Mouse (Mus musculus) embryo, embryonic 9.5 days (tissue): ENCODE measurements around the gene Teddm1a.
"Not testable (repeated sequence)": the region's sequence is repeated elsewhere in the genome, so short reads cannot be mapped to it uniquely, and the experiment has no call there.

ENCODE experiments used
- DNase-seq: peaks from one replicate; pipeline ENCODE4 v3.0.0-alpha.2; 2017; ENCODE audit errors: extremely low spot score

Teddm1a gene

DNA sequence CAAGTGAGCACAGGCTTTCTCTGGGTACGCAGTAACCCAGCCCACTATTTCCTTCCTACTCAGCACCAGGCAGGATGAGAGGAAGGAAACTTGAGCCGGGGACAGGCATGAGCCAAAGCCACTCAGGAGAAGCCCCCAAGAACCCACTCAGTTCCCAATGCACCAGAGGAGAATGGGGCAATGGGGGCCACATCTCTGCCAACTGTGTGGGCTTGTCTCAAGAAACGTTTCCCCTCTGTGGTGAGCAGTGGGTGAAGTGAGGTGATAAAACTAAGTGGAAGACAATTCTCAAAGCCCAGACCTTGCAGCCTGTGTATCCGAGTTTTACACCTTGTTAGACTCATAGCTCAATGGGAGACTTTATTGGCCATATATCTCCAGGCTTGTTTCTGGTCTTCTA, at the start of gene Teddm1a:
Teddm1a (plus strand) TSS at position 301 of the 400 bp plus-strand sequence.
- DNase-seq: no peak

DNA sequence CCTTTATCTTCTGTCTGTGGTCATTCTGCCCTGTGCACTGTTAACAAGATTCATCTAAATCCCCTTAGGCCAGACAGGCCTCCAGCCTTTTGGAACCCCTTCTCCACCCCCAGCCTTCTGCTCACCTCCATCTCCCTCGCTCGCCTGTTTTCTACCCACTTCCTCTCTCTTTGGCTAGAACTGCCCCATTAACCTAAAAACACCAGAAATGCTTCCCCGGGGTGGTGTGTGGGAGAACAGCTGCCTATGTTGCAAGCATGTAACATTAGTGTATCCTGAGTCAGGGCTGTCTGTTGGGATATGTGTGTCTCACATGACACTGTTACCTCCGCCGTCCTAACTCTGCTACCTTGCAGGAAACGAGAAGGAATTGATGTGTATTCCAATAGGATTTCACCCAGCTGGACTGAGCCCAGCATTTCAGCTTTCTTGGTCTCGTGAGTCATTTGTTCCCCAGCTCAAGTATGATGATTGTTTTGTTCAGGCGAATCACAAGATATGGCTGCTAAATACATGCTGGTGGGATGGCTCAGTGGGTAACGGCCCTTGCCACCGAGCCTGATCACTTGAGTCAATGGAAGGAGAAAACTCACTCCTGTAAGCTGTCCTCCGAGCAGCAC, 49.3 kb upstream of the Teddm1a start:
- DNase-seq: no peak

GRCm38 (mm10) chr1:153844042-153844441, 47.5 kb upstream of the Teddm1a start, which contains the start of gene Rgsl1:
TSS of gene Rgsl1 (minus strand) at chr1:153844142.
- no peak for DNase-seq

DNA sequence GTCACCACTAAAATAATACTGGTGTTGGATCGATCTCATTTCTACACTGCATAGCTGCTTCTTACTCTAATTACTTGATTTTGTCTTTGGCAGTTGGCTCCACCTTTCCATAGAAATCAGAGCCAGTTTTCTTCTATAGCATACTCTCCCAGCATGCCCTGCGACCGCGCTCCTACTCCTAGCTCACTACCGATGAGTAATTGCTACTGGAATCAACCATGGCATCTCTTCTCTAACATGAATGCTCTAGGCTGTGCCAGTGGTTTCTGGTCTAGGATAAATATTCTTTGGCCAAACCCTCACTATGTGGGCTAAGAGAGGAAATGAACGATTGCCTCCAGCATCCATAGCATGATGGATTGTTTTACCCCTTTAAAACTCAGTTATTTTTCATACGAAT, 45.1 kb upstream of the Teddm1a start:
- no peak for DNase-seq

DNA sequence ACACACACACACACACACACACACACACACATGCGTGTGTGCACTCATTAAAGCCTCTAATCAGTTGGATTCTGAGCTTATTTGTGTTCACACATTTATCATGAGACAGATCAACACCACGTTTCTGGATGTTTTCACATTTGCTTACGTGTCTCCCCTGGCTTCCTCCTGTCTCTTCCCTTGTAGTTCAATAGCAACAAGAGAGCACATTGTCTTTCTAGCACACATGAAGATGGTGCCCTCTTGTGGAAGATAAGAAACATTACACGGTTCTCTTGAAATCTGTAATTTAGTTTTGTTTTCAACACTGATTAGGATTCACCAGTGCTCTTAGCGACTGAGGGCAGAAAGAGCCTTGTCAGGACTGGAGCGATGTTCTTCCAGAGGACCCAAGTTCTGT, 44.7 kb upstream of the Teddm1a start:
- peak; percentile 23 for DNase-seq

GRCm38 (mm10) chr1:153852696-153853095, 38.8 kb upstream of the Teddm1a start:
- not testable (repeated sequence) for DNase-seq

DNA sequence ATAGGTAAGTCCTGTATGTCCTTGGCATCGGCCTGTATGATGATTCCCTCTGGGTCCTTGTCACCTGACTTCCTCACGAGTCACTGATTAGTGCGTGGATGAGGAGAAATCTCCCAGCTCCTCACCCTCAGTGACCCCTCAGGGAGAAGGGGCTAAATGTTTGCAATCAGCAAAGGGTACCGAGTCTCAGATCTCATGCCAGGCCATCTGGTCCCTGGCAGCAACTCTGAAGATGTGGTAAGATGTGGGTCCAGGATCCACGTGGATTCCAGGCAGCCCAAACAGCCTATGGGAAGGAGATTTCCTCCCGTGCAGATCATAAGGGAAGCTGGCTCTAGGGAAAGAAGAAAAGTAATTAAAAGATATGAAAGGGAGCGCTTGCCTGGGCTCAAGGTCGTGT, 35.6 kb upstream of the Teddm1a start:
- no peak for DNase-seq

- no peak for DNase-seq
Measured at GRCm38 (mm10) chr1:153874045-153874444, 17.5 kb upstream of the Teddm1a start, which contains the start of gene Teddm1b. TSS of gene Teddm1b (plus strand) at chr1:153874345.

- not testable (repeated sequence) for DNase-seq
Measured at GRCm38 (mm10) chr1:153880391-153880790, 11.2 kb upstream of the Teddm1a start.

- no peak for DNase-seq
Measured at GRCm38 (mm10) chr1:153886024-153886633, 5.4 kb upstream of the Teddm1a start.

- DNase-seq: no peak
Measured at GRCm38 (mm10) chr1:153890121-153890520, 1.4 kb upstream of the Teddm1a start.

GRCm38 (mm10) chr1:153893746-153894145, 2.2 kb downstream of the Teddm1a start:
- DNase-seq: no peak

GRCm38 (mm10) chr1:153894201-153894893, 2.8 kb downstream of the Teddm1a start:
- DNase-seq: no peak

- DNase-seq: peak; percentile 66
Measured at GRCm38 (mm10) chr1:153894979-153895378, 3.4 kb downstream of the Teddm1a start.

DNA sequence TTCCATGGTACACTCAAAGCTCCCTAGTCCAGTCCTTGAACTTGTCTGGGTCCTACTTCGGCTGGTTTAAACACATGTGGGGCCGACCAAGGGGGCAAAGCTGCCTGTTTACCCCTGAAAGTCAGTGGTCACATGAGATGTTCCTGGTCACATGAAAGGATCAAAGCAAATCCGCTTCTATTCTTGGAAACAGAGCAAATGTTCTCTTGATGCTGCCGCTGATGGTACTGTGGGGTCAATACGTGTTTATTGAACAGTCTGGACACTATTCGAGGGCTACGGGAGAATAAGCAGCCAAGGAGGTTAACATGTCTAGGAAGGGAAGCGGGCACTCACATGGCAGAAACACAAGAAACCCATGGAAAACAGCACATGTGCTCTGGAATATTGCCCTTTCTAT, 5.7 kb downstream of the Teddm1a start:
- DNase-seq: no peak

- no peak for DNase-seq
Measured at GRCm38 (mm10) chr1:153898989-153899730, 7.6 kb downstream of the Teddm1a start.

DNA sequence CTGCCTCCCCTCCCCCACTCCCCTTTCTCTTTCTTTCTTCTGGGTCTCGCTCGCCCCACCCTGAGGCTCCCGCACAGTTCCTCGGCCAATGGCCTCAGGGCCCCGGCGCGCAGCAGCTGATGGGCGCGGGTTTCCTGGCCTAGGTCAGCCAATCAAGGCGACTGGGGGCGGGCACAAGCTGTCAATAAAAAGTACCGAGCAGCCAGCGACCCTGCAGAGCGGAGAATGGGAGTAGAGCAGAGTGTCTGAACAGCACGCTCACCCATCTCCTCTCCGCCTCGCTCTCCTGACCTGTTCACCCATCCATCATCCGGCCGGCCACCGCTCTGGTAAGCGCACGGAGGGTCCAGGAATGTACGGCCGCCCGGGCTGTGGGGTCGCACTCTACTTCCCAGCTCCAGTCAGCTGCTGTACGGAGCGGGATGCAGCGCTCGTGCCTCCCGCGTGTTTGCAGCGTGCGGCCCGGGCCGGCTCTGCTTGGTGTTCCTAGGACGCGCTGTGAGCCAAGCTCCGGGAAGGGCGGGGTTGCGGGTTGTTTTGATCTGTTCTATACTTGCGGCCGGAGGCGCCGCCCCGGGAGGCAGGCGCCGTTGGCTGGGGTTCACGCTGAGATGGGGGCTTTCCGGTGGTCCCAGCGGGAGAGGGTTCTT, 8.3 kb downstream of the Teddm1a start, which contains the start of the genes Glul and Teddm2:
Glul (plus strand) TSS at position 214 of the 650 bp plus-strand sequence.
Teddm2 (minus strand) TSS at position 498 of the 650 bp plus-strand sequence.
- peak; percentile 98 for DNase-seq

GRCm38 (mm10) chr1:153900381-153900780, 8.8 kb downstream of the Teddm1a start:
- DNase-seq: no peak

DNA sequence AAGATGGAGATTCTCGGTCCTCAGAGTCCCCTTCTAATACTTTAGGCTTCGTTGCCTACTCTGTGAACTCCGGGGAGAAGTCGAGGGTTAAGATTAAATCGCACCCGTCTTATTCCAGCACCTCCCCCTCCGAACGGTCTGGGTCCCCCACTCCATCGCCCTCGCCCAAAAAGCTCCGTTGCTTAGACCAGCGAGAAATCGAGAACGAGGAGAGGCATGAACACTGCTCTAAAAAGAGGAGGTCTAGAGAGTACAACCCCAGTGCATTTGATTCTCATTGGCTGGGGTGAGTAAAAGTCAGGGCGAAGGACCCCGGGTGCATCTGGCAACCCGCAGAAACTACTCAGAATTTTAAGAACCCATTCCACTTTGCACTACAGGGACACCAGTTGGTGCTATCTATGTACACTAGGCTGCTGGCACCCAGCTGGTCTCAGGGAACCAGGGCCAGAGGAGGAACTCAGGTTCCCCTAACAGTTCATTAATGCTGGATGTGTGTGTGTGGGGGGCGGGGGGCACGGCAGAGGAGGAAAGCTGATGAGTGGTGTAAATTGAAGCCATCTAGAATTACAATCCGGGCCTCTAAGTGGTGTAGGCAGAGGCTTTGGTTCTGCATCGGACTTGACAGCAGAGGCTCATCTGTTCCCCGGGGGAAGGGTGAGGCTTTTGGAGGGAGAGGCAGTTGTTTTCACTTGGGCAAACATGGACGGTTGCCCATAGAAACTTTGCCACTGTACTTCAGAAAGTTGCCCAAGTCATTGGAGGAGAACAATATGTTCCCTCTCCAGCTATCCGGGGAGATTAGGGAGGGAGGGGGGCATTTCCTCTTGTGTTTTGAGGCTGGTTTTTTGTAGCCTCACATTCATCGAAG, 9.6 kb downstream of the Teddm1a start:
- DNase-seq: peak; percentile 57

DNA sequence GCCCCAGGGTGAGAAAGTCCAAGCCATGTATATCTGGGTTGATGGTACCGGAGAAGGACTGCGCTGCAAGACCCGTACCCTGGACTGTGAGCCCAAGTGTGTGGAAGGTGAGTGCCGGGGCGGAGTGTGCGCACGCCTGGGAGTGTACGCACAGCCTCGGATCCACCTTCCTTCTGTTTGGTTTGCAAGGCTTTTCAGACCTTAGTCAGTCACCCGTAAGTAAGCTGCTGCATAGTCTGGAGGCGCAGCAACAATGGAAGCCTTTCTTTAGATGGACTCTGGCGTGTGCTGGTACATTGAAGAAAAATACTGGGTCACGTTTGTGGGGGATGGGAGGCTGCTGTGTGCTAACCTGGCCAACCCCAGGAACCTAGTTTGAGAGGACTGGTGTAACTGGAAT, 11.5 kb downstream of the Teddm1a start:
- peak; percentile 20 for DNase-seq
